19 mouse cellular contexts compared by ENCODE assay signal in genomic region chr2:19796790-19797189, GRCm38 (mm10).
DNase-seq lines count a peak whose midpoint lies in the region; ATAC-seq and TF ChIP-seq lines count a peak whose summit lies in the region.
"Had no signal": no experiment of that assay in that cellular context is flagged by ENCODE, and none has a peak within 500 bp of the region (broad histone marks: within the 10 kb centered on the region; RNA-seq: fewer than 3 reads in every experiment).

No protein-coding gene starts in this region.

- ATAC-seq in lung, embryonic 14.5 days (ENCODE audit: insufficient read depth), result peak; percentile 71; the same call in 1 of the 2 replicates
- peak; percentile 86 for ATAC-seq in liver, embryonic 12.5 days
- ATAC-seq in heart, embryonic 12.5 days (ENCODE audit: insufficient number of reproducible peaks, low FRiP score), result no peak
- ATAC-seq: forebrain, postnatal 0 days had no signal

- H3K4me2 ChIP-seq in lung, embryonic 14.5 days, result no peak overlapping the region
- no peak overlapping the region for H3K4me2 ChIP-seq in liver, embryonic 12.5 days
- no peak overlapping the region for H3K4me2 ChIP-seq in heart, embryonic 12.5 days
- H3K4me2 ChIP-seq: hindbrain, embryonic 15.5 days; limb, embryonic 15.5 days had no signal

- no peak for TF ChIP-seq CTCF in lung, embryonic 14.5 days (IDR thresholded peaks at IDR 0.05; ENCODE audit: low read depth)

- no peaks in the 10 kb centered on the region for H3K9me3 ChIP-seq in lung, embryonic 14.5 days (ENCODE audit: low read depth, low read length)
- no peaks in the 10 kb centered on the region for H3K9me3 ChIP-seq in liver, embryonic 12.5 days (replicated peaks)
- H3K9me3 ChIP-seq in midbrain, embryonic 10.5 days (replicated peaks), result no peaks in the 10 kb centered on the region
- no peaks in the 10 kb centered on the region for H3K9me3 ChIP-seq in heart, embryonic 12.5 days (replicated peaks)
- H3K9me3 ChIP-seq: hindbrain, embryonic 15.5 days; limb, embryonic 15.5 days had no signal

- no peak overlapping the region for H3K9ac ChIP-seq in lung, embryonic 14.5 days
- H3K9ac ChIP-seq in liver, embryonic 12.5 days, result no peak overlapping the region
- H3K9ac ChIP-seq in heart, embryonic 12.5 days, result no peak overlapping the region
- H3K9ac ChIP-seq: forebrain, postnatal 0 days; hindbrain, embryonic 15.5 days; limb, embryonic 15.5 days had no signal

- 16% methylated on average over 2 of the region's 2 CpGs for WGBS in lung, embryonic 14.5 days
- WGBS in liver, embryonic 12.5 days (ENCODE audit: insufficient replicate concordance), result 46% methylated on average over 2 of the region's 2 CpGs
- WGBS in midbrain, embryonic 10.5 days, result 46% methylated on average over 2 of the region's 2 CpGs
- 46% methylated on average over 2 of the region's 2 CpGs for WGBS in heart, embryonic 12.5 days

- H3K36me3 ChIP-seq in lung, embryonic 14.5 days (ENCODE audit: insufficient read depth), result no peaks in the 10 kb centered on the region
- H3K36me3 ChIP-seq in liver, embryonic 12.5 days, result no peaks in the 10 kb centered on the region
- H3K36me3 ChIP-seq in midbrain, embryonic 10.5 days, result no peaks in the 10 kb centered on the region
- H3K36me3 ChIP-seq in heart, embryonic 12.5 days, result no peaks in the 10 kb centered on the region
- H3K36me3 ChIP-seq: hindbrain, embryonic 15.5 days; limb, embryonic 15.5 days had no signal

- no peaks in the 10 kb centered on the region for H3K27me3 ChIP-seq in lung, embryonic 14.5 days (ENCODE audit: insufficient read depth, low read length)
- H3K27me3 ChIP-seq in liver, embryonic 12.5 days (replicated peaks), result no peaks in the 10 kb centered on the region
- H3K27me3 ChIP-seq in midbrain, embryonic 10.5 days (ENCODE audit: low read depth, poor library complexity, severe bottlenecking), result no peaks in the 10 kb centered on the region
- H3K27me3 ChIP-seq in heart, embryonic 12.5 days (replicated peaks), result no peaks in the 10 kb centered on the region
- H3K27me3 ChIP-seq: CH12.LX; hindbrain, embryonic 15.5 days; limb, embryonic 15.5 days had no signal

- peak; percentile 2 for DNase-seq in lung, embryonic 14.5 days
- DNase-seq in lung, postnatal 4 days, result no peak
- DNase-seq in midbrain, embryonic 10.5 days (ENCODE audit: low spot score), result peak; percentile 14
- no peak for DNase-seq in adrenal gland, postnatal 4 days (ENCODE audit: low spot score in 2 of 2)
- no peak for DNase-seq in left cerebral cortex, postnatal 36 days (ENCODE audit: low spot score in 2 of 2)
- DNase-seq: adrenal gland, postnatal 14 days; cerebellum, adult 9-11 months; forebrain, postnatal 0 days; gastrocnemius, adult 2 months; heart, adult 18-20 months; kidney, adult 8-10 months; lung, postnatal 36 days had no signal

- H3K4me1 ChIP-seq in lung, embryonic 14.5 days (ENCODE audit: insufficient read depth), result no peaks in the 10 kb centered on the region
- H3K4me1 ChIP-seq in liver, embryonic 12.5 days, result no peaks in the 10 kb centered on the region
- peaks cover 6% of the 10 kb centered on the region; the same call in 1 of the 2 replicates for H3K4me1 ChIP-seq in midbrain, embryonic 10.5 days
- H3K4me1 ChIP-seq in heart, embryonic 12.5 days (replicated peaks), result no peaks in the 10 kb centered on the region
- H3K4me1 ChIP-seq: hindbrain, embryonic 15.5 days; limb, embryonic 15.5 days had no signal

- H3K4me3 ChIP-seq in lung, embryonic 14.5 days (ENCODE audit: low read depth, low read length), result no peak overlapping the region
- H3K4me3 ChIP-seq in liver, embryonic 12.5 days, result no peak overlapping the region
- H3K4me3 ChIP-seq in midbrain, embryonic 10.5 days, result no peak overlapping the region
- H3K4me3 ChIP-seq in heart, embryonic 12.5 days, result no peak overlapping the region
- H3K4me3 ChIP-seq: gastrocnemius, adult 2 months; hindbrain, embryonic 15.5 days; layer of hippocampus, adult 2 months; left cerebral cortex, adult 2 months; limb, embryonic 15.5 days had no signal

- intact Hi-C loops in left cerebral cortex, postnatal 36 days (cut with DNase I), result no loop called here

- no peak overlapping the region for H3K27ac ChIP-seq in lung, embryonic 14.5 days (ENCODE audit: low read depth)
- H3K27ac ChIP-seq in liver, embryonic 12.5 days, result no peak overlapping the region
- no peak overlapping the region for H3K27ac ChIP-seq in midbrain, embryonic 10.5 days (replicated peaks)
- no peak overlapping the region for H3K27ac ChIP-seq in heart, embryonic 12.5 days (ENCODE audit: poor library complexity, severe bottlenecking)
- H3K27ac ChIP-seq: gastrocnemius, adult 2 months; hindbrain, embryonic 15.5 days; layer of hippocampus, adult 2 months; left cerebral cortex, adult 2 months; limb, embryonic 15.5 days had no signal

Comparison
In these comparisons a context has a peak if more than half of its experiments do, and no peak if none do; other contexts are left out.
1. DNase-seq: peak in lung, embryonic 14.5 days (single experiment) and midbrain, embryonic 10.5 days (single experiment); none in lung, postnatal 4 days (0 of 2), adrenal gland, postnatal 4 days (0 of 2) and left cerebral cortex, postnatal 36 days (0 of 2).